Mouse (Mus musculus): Measurements from ENCODE around the gene Atp6v0c. TPM values are rescaled to one million over a fixed set of nuclear protein-coding genes. Genes with fewer than 3 reads are reported as not detected.
A peak's percentile ranks its signal among the peaks of the same experiment; 100 is the strongest.

Atp6v0c gene
- polyA plus RNA-seq, 1 experiment from 2014 or later: 620 TPM

- Histone ChIP-seq H3K27me3 (replicated peaks; ENCODE audit: insufficient read depth, low read length) (no peaks in the 10 kb centered on the region), H3K4me1 (ENCODE audit: insufficient read depth, low read depth, low read length) (peaks cover 6% of the 10 kb centered on the region; the same call in 1 of the 2 replicates), H3K9ac (replicated peaks; ENCODE audit: low read depth) (no peak overlapping the region), H3K9me3 (ENCODE audit: low read length) (no peaks in the 10 kb centered on the region), H3K27ac (ENCODE audit: low read length) (no peak overlapping the region), H3K36me3 (ENCODE audit: insufficient read depth, low read length) (no peaks in the 10 kb centered on the region), H3K4me3 (ENCODE audit: low read depth, low read length) (no peak overlapping the region), H3K4me2 (replicated peaks; ENCODE audit: low read depth, low read length) (no peak overlapping the region)
- TF ChIP-seq CTCF (IDR thresholded peaks at IDR 0.05) (no peak), EP300 (IDR thresholded peaks at IDR 0.05) (no peak)
- ATAC-seq (no peak), DNase-seq (ENCODE audit: low spot score) (no peak)
- WGBS: 75% methylated on average over 3 of the region's 3 CpGs
These were observed 13.1 kb downstream of the Atp6v0c start for GRCm38 (mm10) chr17:24156394-24156793.

- H3K36me3 ChIP-seq (ENCODE audit: insufficient read depth, low read length): no peaks in the 10 kb centered on the region
These were observed 13.8 kb downstream of the Atp6v0c start for GRCm38 (mm10) chr17:24155742-24156141.

GRCm38 (mm10) chr17:24154463-24154862 lies 15.0 kb downstream of the Atp6v0c start:
- Histone ChIP-seq H3K4me1 (ENCODE audit: insufficient read depth, low read depth, low read length) (peaks cover 6% of the 10 kb centered on the region; the same call in 1 of the 2 replicates), H3K4me2 (replicated peaks; ENCODE audit: low read depth, low read length) (no peak overlapping the region), H3K27me3 (replicated peaks; ENCODE audit: insufficient read depth, low read length) (no peaks in the 10 kb centered on the region), H3K36me3 (ENCODE audit: insufficient read depth, low read length) (no peaks in the 10 kb centered on the region), H3K9me3 (ENCODE audit: low read length) (no peaks in the 10 kb centered on the region), H3K9ac (replicated peaks; ENCODE audit: low read depth) (no peak overlapping the region), H3K4me3 (ENCODE audit: low read depth, low read length) (no peak overlapping the region), H3K27ac (ENCODE audit: low read length) (no peak overlapping the region)
- WGBS: 40% methylated on average over 3 of the region's 3 CpGs
- DNase-seq (ENCODE audit: low spot score): peak; percentile 42
- TF ChIP-seq CTCF (IDR thresholded peaks at IDR 0.05) (0 out of 2 replicates have a peak, but pooled peaks have one; percentile 8), EP300 (IDR thresholded peaks at IDR 0.05) (no peak)
- ATAC-seq: peak; percentile 37; the same call in 1 of the 2 replicates

More at GRCm38 (mm10) chr17:24155742-24156141, 13.8 kb downstream of the Atp6v0c start:
- DNase-seq (ENCODE audit: low spot score) (no peak), ATAC-seq (no peak)
- WGBS: 88% methylated on average over 9 of the region's 9 CpGs
- H3K9me3 ChIP-seq (ENCODE audit: low read length): no peaks in the 10 kb centered on the region
- no peak overlapping the region for H3K4me2 ChIP-seq (replicated peaks; ENCODE audit: low read depth, low read length)
- no peaks in the 10 kb centered on the region for H3K27me3 ChIP-seq (replicated peaks; ENCODE audit: insufficient read depth, low read length)
- H3K27ac ChIP-seq (ENCODE audit: low read length): no peak overlapping the region
- TF ChIP-seq CTCF (IDR thresholded peaks at IDR 0.05): no peak
- TF ChIP-seq EP300 (IDR thresholded peaks at IDR 0.05): no peak
- H3K9ac ChIP-seq (replicated peaks; ENCODE audit: low read depth): no peak overlapping the region
- H3K4me1 ChIP-seq (ENCODE audit: insufficient read depth, low read depth, low read length): peaks cover 6% of the 10 kb centered on the region; the same call in 1 of the 2 replicates
- H3K4me3 ChIP-seq (ENCODE audit: low read depth, low read length): no peak overlapping the region

- H3K9me3 ChIP-seq (ENCODE audit: low read length): no peaks in the 10 kb centered on the region
- peaks cover 6% of the 10 kb centered on the region; the same call in 1 of the 2 replicates for H3K4me1 ChIP-seq (ENCODE audit: insufficient read depth, low read depth, low read length)
- peak; percentile 92 for ATAC-seq
- TF ChIP-seq CTCF (IDR thresholded peaks at IDR 0.05): peak; percentile 95
- TF ChIP-seq EP300 (IDR thresholded peaks at IDR 0.05): no peak
- H3K9ac ChIP-seq (replicated peaks; ENCODE audit: low read depth): 0 out of 2 replicates have a peak overlapping the region, but pooled peaks have one; percentile 20
- H3K4me2 ChIP-seq (replicated peaks; ENCODE audit: low read depth, low read length): peak overlapping the region; percentile 81
- no peaks in the 10 kb centered on the region for H3K27me3 ChIP-seq (replicated peaks; ENCODE audit: insufficient read depth, low read length)
- H3K27ac ChIP-seq (ENCODE audit: low read length): 0 out of 2 replicates have a peak overlapping the region, but pooled peaks have one; percentile 10
- WGBS: under 1% methylated on average over 26 of the region's 26 CpGs
- H3K4me3 ChIP-seq (ENCODE audit: low read depth, low read length): peak overlapping the region; percentile 29
- DNase-seq (ENCODE audit: low spot score): peak; percentile 93
- H3K36me3 ChIP-seq (ENCODE audit: insufficient read depth, low read length): no peaks in the 10 kb centered on the region
These were observed 17.5 kb downstream of the Atp6v0c start for GRCm38 (mm10) chr17:24151890-24152563.

- H3K4me3 ChIP-seq (ENCODE audit: low read depth, low read length): no peak overlapping the region
These were observed 18.1 kb downstream of the Atp6v0c start for GRCm38 (mm10) chr17:24151382-24151781.

GRCm38 (mm10) chr17:24150824-24151223 lies 18.7 kb downstream of the Atp6v0c start, which contains the start of gene Pdpk1:
Gene Pdpk1 (minus strand): TSS chr17:24150924.
- H3K9me3 ChIP-seq (ENCODE audit: low read length): no peaks in the 10 kb centered on the region
- no peak for TF ChIP-seq EP300 (IDR thresholded peaks at IDR 0.05)
- no peak for TF ChIP-seq CTCF (IDR thresholded peaks at IDR 0.05)
- H3K27me3 ChIP-seq (replicated peaks; ENCODE audit: insufficient read depth, low read length): no peaks in the 10 kb centered on the region
- ATAC-seq (no peak), DNase-seq (ENCODE audit: low spot score) (no peak)
- peak within 1 kb of the TSS; percentile 81 for H3K4me2 ChIP-seq (replicated peaks; ENCODE audit: low read depth, low read length)
- WGBS: 96% methylated on average over 2 of the region's 2 CpGs
- peaks cover 6% of the 10 kb centered on the region; the same call in 1 of the 2 replicates for H3K4me1 ChIP-seq (ENCODE audit: insufficient read depth, low read depth, low read length)
- 0 out of 2 replicates have a peak within 1 kb of the TSS, but pooled peaks have one; percentile 20 for H3K9ac ChIP-seq (replicated peaks; ENCODE audit: low read depth)
- H3K4me3 ChIP-seq (ENCODE audit: low read depth, low read length): peak within 1 kb of the TSS; percentile 29
- no peaks in the 10 kb centered on the region for H3K36me3 ChIP-seq (ENCODE audit: insufficient read depth, low read length)
- H3K27ac ChIP-seq (ENCODE audit: low read length): no peak within 1 kb of the TSS

More at GRCm38 (mm10) chr17:24151382-24151781, 18.1 kb downstream of the Atp6v0c start:
- no peak overlapping the region for H3K9ac ChIP-seq (replicated peaks; ENCODE audit: low read depth)
- TF ChIP-seq CTCF (IDR thresholded peaks at IDR 0.05): no peak
- TF ChIP-seq EP300 (IDR thresholded peaks at IDR 0.05): no peak
- no peaks in the 10 kb centered on the region for H3K36me3 ChIP-seq (ENCODE audit: insufficient read depth, low read length)
- H3K4me2 ChIP-seq (replicated peaks; ENCODE audit: low read depth, low read length): peak overlapping the region; percentile 81
- ATAC-seq (no peak), DNase-seq (ENCODE audit: low spot score) (no peak)
- H3K4me1 ChIP-seq (ENCODE audit: insufficient read depth, low read depth, low read length): peaks cover 6% of the 10 kb centered on the region; the same call in 1 of the 2 replicates
- 15% methylated on average over 7 of the region's 7 CpGs for WGBS
- H3K9me3 ChIP-seq (ENCODE audit: low read length): no peaks in the 10 kb centered on the region
- no peaks in the 10 kb centered on the region for H3K27me3 ChIP-seq (replicated peaks; ENCODE audit: insufficient read depth, low read length)
- no peak overlapping the region for H3K27ac ChIP-seq (ENCODE audit: low read length)
